Mouse (Mus musculus) lung, postnatal 4 days (tissue): ENCODE results near the gene Spata9.
A peak's percentile ranks its signal among the peaks of the same experiment; 100 is the strongest.
"Not testable (repeated sequence)": the region's sequence is repeated elsewhere in the genome, so short reads cannot be mapped to it uniquely, and the experiment has no call there.

Experiments used
- DNase-seq, 2 experiments: peaks; one replicate each; pipeline ENCODE4 v3.0.0; 2021

Gene Spata9

DNA sequence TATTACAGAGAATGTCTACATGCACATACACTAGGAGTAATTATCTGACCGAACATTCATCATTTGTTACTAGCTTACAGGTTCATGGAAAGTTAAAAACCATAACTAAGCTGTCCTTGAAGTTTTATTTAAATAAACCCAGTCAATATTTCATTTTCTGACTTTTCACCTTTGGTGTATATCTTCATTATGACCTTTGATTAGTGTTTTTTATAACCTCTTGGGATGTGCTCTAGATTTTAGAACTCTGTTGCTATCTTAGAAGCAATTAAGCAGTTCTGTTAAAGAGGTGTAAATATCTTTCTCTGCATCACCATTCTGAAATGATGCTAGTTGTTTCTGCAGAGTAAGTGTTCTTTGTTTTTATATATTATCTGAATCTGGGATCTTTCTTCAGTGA, at the start of gene Spata9:
Spata9 (plus strand) TSS at position 301 of the 400 bp plus-strand sequence.
- no peak for DNase-seq

- no peak for DNase-seq
Measured at GRCm38 (mm10) chr13:75927951-75928350, 39.0 kb upstream of the Spata9 start.

DNA sequence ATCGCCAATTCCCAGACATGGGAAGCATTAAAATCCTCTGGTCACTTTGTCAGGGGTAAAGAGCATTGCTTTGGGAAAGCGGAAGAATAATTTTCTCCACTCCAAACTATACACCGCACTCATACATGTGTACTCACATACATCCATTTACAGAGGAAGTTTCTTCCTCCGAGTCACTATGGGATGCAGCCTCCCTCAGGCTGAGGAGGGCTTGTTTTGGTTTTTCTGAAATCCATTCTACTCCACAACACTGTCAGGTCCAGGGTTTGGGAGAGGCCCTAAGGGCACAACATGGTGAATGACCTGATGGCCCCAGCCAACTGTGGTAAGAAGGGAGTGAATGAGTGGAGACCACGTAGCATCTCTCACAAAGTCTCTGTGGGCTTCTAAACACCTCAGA, 37.9 kb upstream of the Spata9 start:
- DNase-seq: not testable (repeated sequence)

- no peak for DNase-seq
Measured at GRCm38 (mm10) chr13:75930023-75930422, 36.9 kb upstream of the Spata9 start.

- no peak for DNase-seq
Measured at GRCm38 (mm10) chr13:75930660-75931059, 36.3 kb upstream of the Spata9 start.

GRCm38 (mm10) chr13:75931073-75931472, 35.9 kb upstream of the Spata9 start:
- DNase-seq: peak; percentile 32 to 46

DNA sequence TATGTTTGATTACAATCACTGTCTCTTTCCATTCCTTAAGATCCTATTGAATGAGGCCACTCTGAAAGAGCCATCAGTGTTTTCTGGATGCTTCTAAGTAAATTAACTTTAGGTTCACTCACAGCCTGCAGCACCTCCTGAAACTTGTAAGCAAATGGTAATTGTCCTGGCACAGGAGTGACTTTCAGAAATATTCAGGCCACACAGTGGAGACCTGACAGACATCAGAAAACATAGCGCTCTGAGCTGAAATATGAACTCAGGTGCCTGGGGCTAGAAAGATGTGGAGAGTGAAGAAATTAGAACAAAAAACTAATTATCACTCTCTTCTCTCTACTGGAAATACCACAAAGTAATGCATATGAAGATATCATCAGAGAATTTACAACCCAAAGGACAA, 33.7 kb upstream of the Spata9 start:
- no peak for DNase-seq

DNA sequence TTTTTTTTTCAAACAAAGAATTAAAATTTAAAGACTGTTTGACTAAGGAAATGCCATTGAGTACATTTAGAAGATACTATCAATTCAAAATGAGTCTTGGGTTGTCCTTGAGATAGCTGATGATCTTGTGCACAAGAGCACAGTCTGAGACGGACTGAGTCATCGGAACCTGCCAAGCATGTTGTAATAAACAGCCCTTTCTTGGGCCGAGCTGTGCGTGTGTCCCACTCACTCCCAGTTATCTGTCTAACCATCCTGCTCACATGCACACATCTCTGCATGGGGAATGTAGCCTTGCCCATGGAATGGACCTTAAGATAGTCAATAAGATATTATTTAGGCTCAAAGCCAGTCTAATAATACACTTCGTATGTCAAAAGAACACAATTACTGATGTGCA, 28.1 kb upstream of the Spata9 start:
- DNase-seq: no peak

DNA sequence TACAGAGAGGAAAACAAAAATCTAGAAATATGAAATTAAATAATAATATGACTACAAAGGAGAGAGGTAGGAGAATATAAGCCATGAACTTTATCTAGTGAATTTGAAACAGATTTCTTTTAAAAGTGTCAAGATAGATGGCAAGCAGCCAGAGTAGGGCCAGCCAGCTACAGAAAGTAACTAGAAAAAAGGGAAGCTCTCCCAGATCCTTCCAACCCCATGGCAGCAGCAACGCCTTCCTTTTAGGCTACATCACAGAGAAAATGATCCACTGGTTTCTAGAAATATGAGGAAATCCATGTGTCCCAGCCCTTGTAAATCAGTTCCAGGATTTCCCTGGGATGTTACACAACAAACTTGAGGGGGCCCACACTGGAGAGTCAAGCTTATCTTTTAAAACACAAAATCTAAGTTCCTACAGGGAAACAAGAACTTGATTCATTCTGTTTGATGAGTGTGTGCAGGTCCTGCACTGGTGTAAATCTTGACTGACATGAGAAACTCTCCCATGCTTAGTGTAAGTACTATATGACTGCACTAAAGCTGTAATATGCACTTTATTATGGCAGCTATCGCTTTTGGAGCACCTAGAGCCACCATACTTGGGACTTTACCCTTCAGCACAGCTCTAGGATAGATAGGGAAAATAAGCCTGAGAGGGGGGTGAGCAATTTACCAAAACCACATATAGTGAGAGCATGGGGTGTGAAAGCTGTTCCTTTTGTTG, 26.0 kb upstream of the Spata9 start:
- no peak for DNase-seq

DNA sequence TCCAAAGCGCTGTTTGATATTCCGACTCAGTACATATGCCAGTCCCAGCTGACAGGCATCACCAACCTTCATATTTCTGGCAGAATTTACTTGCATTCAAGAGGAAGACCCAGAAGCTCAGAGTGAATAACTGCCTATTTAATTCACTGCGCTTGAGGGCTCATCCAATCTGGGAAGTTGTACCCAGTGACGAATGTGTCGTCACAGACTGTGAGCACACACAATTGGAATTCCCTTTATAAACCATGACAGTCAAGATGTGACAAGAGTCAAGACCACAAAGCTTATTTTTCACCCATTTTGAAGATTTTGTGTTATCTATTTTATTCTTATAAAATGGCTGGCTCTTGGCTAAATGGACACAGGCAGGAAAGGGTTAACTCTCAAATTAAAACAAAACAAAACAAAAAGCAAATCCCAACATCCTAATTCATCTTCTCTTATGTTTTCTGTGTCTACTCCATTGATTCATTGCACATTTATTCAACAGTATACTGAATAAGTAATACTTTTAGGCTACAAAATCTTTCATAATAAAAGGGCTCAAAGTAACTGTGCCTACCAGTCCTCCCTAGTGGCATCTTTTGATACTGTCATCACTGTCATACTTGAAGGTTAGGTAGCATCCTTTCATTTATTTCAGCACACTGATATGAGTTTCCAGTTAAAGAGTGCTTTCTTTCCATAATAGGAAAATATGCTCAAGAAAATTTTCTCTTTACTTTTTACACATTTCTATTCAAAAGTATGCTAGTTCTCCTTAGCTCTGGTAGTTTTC, 25.2 kb upstream of the Spata9 start:
- no peak for DNase-seq

DNA sequence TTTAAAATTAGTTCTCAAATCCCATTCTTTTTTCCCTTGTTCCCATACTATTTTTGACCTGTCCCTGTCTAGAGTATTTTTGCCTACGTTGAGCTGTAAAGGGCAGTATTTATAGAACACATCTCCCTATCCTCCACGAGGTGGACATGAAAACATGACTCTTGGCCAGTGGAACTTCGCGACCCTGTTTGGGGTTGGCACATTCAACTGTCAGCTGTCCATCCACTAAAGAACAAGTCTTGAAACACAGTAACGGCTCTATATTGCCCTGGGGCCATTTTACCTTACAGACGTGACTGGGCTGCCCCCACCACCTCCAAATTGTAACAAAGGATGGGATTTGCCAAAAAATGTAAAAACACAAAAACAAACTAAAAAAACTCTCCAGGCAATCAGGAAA, 24.2 kb upstream of the Spata9 start:
- DNase-seq: peak; percentile 22

DNA sequence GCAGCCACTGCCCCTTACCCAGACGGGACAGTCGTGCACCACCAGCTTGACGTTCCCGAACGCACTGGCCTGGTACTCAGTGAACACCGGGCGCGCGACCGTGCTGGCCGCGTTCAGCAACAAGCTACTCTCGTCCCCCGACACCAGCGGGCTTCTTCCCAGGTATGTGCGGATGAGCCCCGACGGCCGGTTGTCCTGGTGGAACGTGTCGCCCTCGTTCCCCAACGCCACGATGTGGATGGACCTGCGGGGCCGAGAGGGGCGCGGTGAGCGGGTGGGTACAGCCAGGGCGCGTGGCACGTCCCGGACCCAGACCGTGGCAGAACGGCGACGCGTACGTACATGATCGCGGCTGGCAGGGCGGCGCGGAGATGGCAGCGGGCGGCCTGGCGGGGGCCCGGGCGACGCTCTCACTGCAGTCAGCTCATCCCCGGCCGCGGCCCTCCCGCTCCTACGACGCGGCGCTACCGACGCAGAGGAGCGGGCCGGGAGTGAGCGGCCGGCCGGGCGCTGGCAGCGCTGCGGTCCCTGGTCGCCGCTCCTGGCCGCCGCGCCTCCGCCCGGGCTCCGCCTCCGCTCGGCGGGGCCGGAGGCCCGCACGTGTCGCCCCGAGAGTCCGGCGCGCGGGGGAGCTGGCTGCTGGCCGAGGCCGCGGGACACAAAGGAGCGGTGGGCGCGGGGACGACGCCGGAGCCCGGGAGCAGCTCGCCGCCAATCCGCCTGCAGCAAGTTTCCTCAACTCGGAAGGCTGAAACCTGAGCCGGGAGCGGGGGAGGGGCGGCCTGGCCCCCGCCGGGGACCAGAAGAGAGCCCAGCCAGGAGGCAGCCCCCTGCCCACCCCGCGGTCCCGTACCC, 23.5 kb upstream of the Spata9 start, which contains the start of gene Rhobtb3:
Rhobtb3 (minus strand) TSS at position 737 of the 855 bp plus-strand sequence.
- DNase-seq: peak; percentile 80 to 87

- no peak for DNase-seq
Measured at GRCm38 (mm10) chr13:75944044-75944820, 22.7 kb upstream of the Spata9 start.

DNA sequence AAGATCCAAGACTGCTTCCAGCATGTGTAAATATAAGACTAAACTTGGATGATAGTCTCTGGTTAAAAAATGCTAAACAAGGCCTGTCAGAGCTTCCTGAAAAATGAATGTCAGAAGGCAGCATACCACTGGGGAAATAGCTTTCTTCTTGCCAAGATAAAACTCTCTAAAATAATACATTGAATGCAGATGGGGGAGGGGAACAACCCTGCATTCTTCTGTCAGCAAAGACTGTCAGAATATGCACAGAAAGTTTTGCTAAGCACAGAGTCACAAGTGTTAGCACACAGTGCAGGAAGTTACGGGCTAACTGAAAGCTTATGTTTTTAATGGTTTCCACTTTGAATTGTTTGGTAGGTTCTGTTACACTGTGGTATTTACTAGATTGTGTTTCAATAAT, 16.7 kb upstream of the Spata9 start:
- DNase-seq: no peak

DNA sequence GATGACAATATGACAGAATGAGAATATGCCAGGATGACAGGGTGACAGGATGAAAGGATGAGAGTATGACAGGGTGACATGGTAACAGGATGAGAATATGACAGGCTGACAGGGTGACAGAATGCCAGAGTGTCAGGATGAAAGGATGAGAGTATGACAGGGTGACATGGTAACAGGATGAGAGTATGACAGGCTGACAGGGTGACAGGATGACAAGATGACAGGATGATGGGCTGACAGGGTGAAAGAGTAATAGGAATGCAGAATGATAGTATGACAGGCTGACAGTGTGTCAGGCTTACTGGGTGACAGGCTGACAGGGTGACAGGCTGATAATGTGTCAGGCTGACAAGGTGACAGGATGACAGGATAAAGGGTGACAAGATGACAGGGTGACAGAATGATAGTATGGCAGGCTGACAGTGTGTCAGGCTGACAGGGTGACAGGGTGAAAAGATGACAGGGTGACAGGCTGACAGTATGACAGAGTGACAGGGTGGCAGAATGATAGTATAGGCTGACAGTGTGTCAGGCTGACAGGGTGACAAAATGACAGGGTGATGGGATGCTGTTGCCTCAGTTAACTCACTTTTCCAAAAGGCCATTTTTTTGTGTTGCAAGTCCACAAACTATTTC, 11.5 kb upstream of the Spata9 start:
- peak in 1 of 2 experiments; percentile 20 for DNase-seq

DNA sequence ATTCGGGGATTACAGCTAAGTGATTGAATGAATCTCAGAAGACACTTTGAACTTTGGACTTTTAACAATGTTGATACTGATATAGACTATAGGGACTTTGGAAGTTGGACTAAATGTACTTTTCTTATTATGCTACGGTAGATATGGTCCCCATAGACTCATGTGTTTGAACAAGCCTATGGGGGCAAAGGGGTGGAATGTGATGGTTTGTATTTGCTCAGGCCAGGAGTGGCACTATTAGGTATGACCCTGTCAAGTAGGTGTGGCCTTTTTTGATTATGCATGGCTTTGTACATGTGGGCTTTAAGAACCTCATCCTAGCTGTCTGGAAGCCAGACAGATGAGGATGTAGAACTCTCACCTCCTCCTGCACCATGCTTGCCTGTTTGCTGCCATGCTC, 7.5 kb downstream of the Spata9 start:
- DNase-seq: no peak

DNA sequence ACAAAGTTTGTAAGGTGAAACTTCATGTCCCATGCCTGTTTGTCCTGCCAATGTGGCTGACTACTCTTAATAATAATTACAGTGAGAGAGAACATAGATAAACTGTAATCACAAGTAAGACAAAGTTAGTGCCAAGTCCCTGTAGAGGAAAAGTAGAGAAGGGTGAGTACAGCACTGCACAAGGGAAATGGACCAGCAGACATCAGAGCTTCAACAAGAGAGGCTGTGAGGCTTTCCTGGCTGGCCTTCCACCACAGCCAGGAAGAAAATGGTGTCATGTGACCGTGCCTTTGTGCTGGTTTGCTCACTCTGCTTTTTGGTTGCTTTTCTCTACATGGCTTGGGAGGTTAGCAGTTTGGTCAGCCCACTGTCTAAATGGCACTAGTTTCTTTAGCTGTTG, 8.7 kb downstream of the Spata9 start:
- DNase-seq: no peak

DNA sequence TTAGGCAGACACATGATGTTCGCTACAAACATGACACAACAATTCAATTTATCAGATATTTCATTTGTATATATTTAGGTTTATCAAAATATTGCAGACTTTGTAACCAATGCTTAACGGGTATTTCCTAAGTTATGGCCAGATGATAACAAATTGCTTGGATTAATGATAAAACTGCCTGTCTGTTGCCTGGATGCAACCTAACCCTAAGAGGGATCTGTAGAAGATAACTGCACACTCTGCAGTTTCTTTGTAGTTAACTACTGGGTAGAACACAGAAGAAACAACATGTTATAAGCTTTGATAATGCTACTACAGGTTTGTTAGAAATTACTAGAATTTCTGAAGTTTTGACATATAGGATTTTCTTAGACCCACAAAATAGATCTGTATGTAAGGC, 9.3 kb downstream of the Spata9 start:
- DNase-seq: no peak

DNA sequence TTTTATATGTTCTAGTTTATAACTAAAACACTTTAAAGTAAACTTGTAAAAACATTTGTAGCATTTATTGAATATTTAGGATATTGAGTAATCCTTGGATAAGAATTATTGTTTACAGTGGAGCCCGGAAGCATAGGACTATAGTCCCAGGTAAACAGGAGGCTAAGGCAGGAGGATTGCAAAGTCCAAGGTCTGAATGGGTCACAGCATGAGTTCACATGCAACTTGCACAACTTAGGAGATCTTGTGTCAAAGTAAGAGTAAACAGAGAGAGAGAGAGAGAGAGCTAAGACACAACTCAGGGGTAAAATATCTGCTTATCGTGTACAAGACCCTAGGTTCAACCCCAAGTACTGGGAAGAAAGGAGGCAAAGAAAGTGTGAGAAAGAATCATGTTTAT, 9.7 kb downstream of the Spata9 start:
- DNase-seq: no peak

GRCm38 (mm10) chr13:75981901-75982300, 15.0 kb downstream of the Spata9 start:
- DNase-seq: no peak

DNA sequence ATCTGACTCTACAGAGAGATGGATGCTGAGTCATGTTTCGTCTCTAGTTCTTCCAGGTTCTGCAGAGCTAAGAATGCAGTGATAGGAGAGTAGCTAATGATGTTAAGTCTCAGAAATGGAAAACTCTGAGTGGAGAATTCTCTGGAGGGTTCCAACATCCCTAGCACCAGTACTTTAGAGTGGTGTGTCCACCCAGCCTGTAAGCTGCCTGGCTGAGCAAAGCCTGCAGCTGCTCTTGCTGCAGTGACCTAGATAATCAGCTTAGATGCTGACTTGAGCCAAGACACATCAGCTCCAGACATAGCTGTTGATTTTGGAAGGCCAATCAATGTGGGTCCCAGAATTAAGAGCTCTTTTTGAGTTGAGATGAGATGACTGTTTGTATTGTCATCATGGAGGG, 21.1 kb downstream of the Spata9 start:
- DNase-seq: peak in 1 of 2 experiments; percentile 43
